Mouse (Mus musculus) heart, adult 2 months (tissue): Measurements from ENCODE around the gene Adcy2. TPM values are rescaled to one million over a fixed set of nuclear protein-coding genes. Genes with fewer than 3 reads are reported as not detected.

Experiments used
- DNase-seq, 2 experiments: peaks; one replicate each; pipeline ENCODE4 v3.0.0; 2021
- H3K27ac ChIP-seq: fragments of 200-600 bp; 2 replicates; pipeline ENCODE4 v1.8.1; 2022
- H3K27me3 ChIP-seq: fragments of 200-500 bp; 2 replicates; pipeline ENCODE4 v1.6.1; 2012; ENCODE audit warnings: mild to moderate bottlenecking, low read length, inconsistent platforms, mixed read lengths; ENCODE audit not compliant: control insufficient read depth, insufficient read depth
- H3K36me3 ChIP-seq: fragments of 200-500 bp; 2 replicates; pipeline ENCODE4 v1.6.1; 2012; ENCODE audit warnings: low read length, inconsistent platforms; ENCODE audit not compliant: control insufficient read depth, insufficient read depth
- H3K4me1 ChIP-seq: fragments of 200-500 bp; 2 replicates; pipeline ENCODE4 v1.6.1; 2011; ENCODE audit warnings: low read length; ENCODE audit not compliant: control insufficient read depth, insufficient read depth
- H3K4me3 ChIP-seq: fragments of 200-600 bp; 2 replicates; pipeline ENCODE4 v1.8.1; 2022
- H3K79me2 ChIP-seq: fragments of 200-500 bp; replicated peaks from 2 replicates; pipeline ENCODE4 v1.6.1; 2012; ENCODE audit warnings: mild to moderate bottlenecking, inconsistent platforms, low read length, moderate library complexity, mixed read lengths; ENCODE audit not compliant: control insufficient read depth, insufficient read depth
- H3K9ac ChIP-seq: fragments of 200-500 bp; 2 replicates; pipeline ENCODE4 v1.6.1; 2012; ENCODE audit warnings: low read depth, mild to moderate bottlenecking, control low read depth, inconsistent platforms, low read length, mixed read lengths
- CTCF ChIP-seq: fragments of 200-600 bp; IDR thresholded peaks from 2 replicates; pipeline ENCODE4 v1.8.1; 2022; ENCODE audit warnings: antibody characterized with exemption, mild to moderate bottlenecking, moderate library complexity
- EP300 ChIP-seq: fragments of 200-500 bp; IDR thresholded peaks from 2 replicates; pipeline ENCODE4 v1.6.1; 2011; ENCODE audit warnings: low read depth, low read length, control low read depth; ENCODE audit not compliant: insufficient read depth
- POLR2A ChIP-seq: fragments of 200-500 bp; IDR thresholded peaks from 2 replicates; pipeline ENCODE4 v1.6.1; 2011; ENCODE audit warnings: mild to moderate bottlenecking, low read depth, low read length, control low read depth; ENCODE audit not compliant: insufficient read depth
- WGBS: fragments of 180-500 bp; shearing (Covaris S2); methylation state at CpG from one replicate; pipeline ENCODE4 v1.1.7; 2018; 5-methylcytosine and 5-hydroxymethylcytosine counted together
- intact Hi-C: fragments of 180-260 bp; cut with DNase I; formaldehyde crosslinking; loops from one replicate; pipeline ENCODE4 v1.15.1; 2025
- polyA plus RNA-seq: library from polyadenylated mRNA; depleted of rRNA; stranded (reverse); fragments of >200 nt; gene quantifications from 2 replicates; pipeline ENCODE4 v1.2.3, GENCODE M21; 2012
- total RNA-seq, 2 experiments: library from RNA; stranded (reverse); gene quantifications; 2 replicates each; pipeline ENCODE4 v1.2.3; 2021

Adcy2 gene
- total and polyA plus RNA-seq, 3 experiments = 0.16 to 0.43 (median 0.32) TPM

- no peak for TF ChIP-seq EP300
- no peak for TF ChIP-seq POLR2A
- TF ChIP-seq CTCF = no peak
- Histone ChIP-seq H3K36me3 (no peaks in the 10 kb centered on the region), H3K4me3 (no peak overlapping the region), H3K27me3 (no peaks in the 10 kb centered on the region), H3K9ac (no peak overlapping the region), H3K4me1 (no peaks in the 10 kb centered on the region), H3K27ac (no peak overlapping the region), H3K79me2 (no peaks in the 10 kb centered on the region)
- 40% methylated on average over 1 of the region's 1 CpGs for WGBS
- intact Hi-C loops = no loop called here
- no peak for DNase-seq
Measured at GRCm38 (mm10) chr13:68906667-68907066, 92.7 kb downstream of the Adcy2 start.

- 71% methylated on average over 1 of the region's 1 CpGs for WGBS
- no peak for DNase-seq
Measured at GRCm38 (mm10) chr13:68902708-68903107, 96.6 kb downstream of the Adcy2 start.

GRCm38 (mm10) chr13:68889929-68890593 lies 109.3 kb downstream of the Adcy2 start:
- intact Hi-C loops = no loop called here
- no peak overlapping the region for H3K9ac ChIP-seq
- WGBS = 79% methylated on average over 9 of the region's 9 CpGs
- H3K4me1 ChIP-seq = no peaks in the 10 kb centered on the region
- no peaks in the 10 kb centered on the region for H3K27me3 ChIP-seq
- H3K27ac ChIP-seq = no peak overlapping the region
- TF ChIP-seq POLR2A = no peak
- no peak for TF ChIP-seq CTCF
- no peak for TF ChIP-seq EP300
- H3K36me3 ChIP-seq = no peaks in the 10 kb centered on the region
- no peak for DNase-seq
- no peak overlapping the region for H3K4me3 ChIP-seq
- H3K79me2 ChIP-seq = no peaks in the 10 kb centered on the region

More at GRCm38 (mm10) chr13:68902708-68903107, 96.6 kb downstream of the Adcy2 start:
- Histone ChIP-seq H3K9ac (no peak overlapping the region), H3K79me2 (no peaks in the 10 kb centered on the region), H3K4me3 (no peak overlapping the region), H3K36me3 (no peaks in the 10 kb centered on the region), H3K27ac (no peak overlapping the region), H3K27me3 (no peaks in the 10 kb centered on the region), H3K4me1 (no peaks in the 10 kb centered on the region)
- intact Hi-C loops = no loop called here
- TF ChIP-seq POLR2A (no peak), CTCF (no peak), EP300 (no peak)

GRCm38 (mm10) chr13:68868776-68869175 lies 130.6 kb downstream of the Adcy2 start:
- no peaks in the 10 kb centered on the region for H3K27me3 ChIP-seq
- intact Hi-C loops = no loop called here
- DNase-seq = no peak
- WGBS = 72% methylated on average over 6 of the region's 6 CpGs
- no peak overlapping the region for H3K27ac ChIP-seq
- H3K9ac ChIP-seq = no peak overlapping the region
- H3K36me3 ChIP-seq = no peaks in the 10 kb centered on the region
- no peaks in the 10 kb centered on the region for H3K79me2 ChIP-seq
- no peak overlapping the region for H3K4me3 ChIP-seq
- no peaks in the 10 kb centered on the region for H3K4me1 ChIP-seq
- no peak for TF ChIP-seq CTCF
- no peak for TF ChIP-seq EP300
- TF ChIP-seq POLR2A = no peak

- no peak overlapping the region for H3K27ac ChIP-seq
- 68% methylated on average over 1 of the region's 1 CpGs for WGBS
- H3K9ac ChIP-seq = no peak overlapping the region
- intact Hi-C loops = no loop called here
- DNase-seq = no peak
- no peak for TF ChIP-seq EP300
- TF ChIP-seq POLR2A = no peak
- no peak for TF ChIP-seq CTCF
- no peak overlapping the region for H3K4me3 ChIP-seq
- no peaks in the 10 kb centered on the region for H3K4me1 ChIP-seq
- H3K79me2 ChIP-seq = no peaks in the 10 kb centered on the region
- H3K27me3 ChIP-seq = no peaks in the 10 kb centered on the region
- no peaks in the 10 kb centered on the region for H3K36me3 ChIP-seq
Measured at GRCm38 (mm10) chr13:68867940-68868655, 131.2 kb downstream of the Adcy2 start.

- Histone ChIP-seq H3K4me1 (no peaks in the 10 kb centered on the region), H3K4me3 (no peak overlapping the region), H3K79me2 (no peaks in the 10 kb centered on the region), H3K27me3 (no peaks in the 10 kb centered on the region), H3K27ac (no peak overlapping the region), H3K36me3 (no peaks in the 10 kb centered on the region), H3K9ac (no peak overlapping the region)
- DNase-seq = no peak
- intact Hi-C loops = no loop called here
- 55% methylated on average over 4 of the region's 4 CpGs for WGBS
- no peak for TF ChIP-seq EP300
- no peak for TF ChIP-seq POLR2A
- TF ChIP-seq CTCF = no peak
Measured at GRCm38 (mm10) chr13:68860036-68860435, 139.3 kb downstream of the Adcy2 start.
